Mouse (Mus musculus): ENCODE measurements around the gene P2rx5.
A peak's percentile ranks its signal among the peaks of the same experiment; 100 is the strongest.

The P2rx5 gene

DNA sequence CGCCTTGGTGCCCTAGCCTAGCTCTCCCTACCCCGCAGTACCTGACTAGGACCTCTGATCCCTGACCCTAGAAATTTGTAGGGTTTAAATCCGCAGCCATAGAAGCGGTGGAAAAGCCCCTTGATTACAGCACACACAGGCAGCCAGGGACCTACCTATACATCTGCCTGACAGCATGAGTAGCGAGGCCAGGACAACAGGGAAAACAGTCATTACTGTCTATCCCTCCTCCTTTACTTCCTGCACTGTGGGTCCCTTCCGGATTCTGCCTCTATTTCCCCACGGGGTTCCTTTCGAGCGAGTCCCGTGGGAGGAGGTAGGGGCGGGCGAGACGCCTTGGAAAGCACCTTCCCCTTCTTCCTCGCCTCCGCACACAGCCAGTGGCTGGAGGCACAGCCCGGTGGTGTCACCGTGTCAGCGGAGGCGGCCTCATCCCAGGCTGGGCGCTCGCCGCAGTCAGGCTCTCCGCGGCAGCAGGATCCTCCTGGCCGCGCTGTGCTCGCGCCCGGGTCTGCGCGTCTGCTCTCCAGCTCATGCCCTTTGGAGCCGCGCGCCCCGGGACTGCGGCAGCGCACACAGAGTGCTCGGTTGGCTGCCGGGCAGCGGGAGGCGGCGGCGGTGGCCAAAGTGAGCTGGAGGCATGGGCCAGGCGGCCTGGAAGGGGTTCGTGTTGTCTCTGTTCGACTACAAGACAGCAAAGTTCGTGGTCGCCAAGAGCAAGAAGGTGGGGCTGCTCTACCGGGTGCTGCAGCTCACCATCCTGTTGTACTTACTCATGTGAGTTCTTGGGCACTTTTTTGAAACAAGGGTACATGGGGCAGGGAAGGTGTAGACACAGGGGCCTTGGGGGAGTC is at the start of gene P2rx5:
TSS of gene P2rx5 (plus strand) at position 465 of the 854 bp plus-strand sequence.
- DNase-seq (ENCODE audit: low read depth) = peak; percentile 61

DNA sequence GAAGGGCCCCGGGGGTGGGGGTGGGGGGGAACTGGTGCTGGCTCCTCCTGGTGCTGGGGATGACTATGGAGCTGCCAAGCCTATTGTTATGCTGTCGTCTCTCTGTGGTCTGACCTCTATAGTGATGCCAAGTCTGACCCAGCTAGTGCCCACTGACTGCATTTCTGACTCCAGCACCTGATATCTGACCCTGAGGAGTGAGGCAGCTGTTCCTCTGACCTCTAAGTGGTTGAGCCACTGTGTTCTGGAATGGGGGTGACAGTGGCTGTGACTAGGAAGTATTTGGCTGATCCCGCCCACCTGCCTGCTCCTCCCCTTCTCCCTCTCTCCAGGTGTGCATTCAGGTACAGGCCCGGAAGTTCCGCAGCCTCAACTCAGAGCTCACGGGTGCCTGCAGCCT is 48.8 kb upstream of the P2rx5 start:
- DNase-seq (ENCODE audit: low read depth) = no peak

DNA sequence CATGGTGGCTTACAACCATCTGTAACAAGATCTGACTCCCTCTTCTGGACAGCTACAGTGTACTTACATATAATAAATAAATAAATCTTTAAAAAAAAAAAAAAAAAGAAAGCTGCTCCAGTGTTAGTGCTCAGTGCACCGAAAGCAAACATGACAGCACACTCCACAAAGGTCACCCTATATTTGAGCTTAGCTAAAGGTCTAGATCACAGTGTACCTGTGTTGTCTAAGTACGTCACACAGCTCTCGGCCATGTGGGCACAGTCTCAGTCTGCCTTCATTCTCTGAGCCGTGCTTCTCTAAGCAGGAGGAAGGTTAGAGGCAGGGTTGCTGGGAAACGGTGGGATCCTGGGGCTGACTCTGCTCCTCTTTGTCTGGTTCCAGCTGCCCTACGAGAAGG is 33.7 kb upstream of the P2rx5 start:
- no peak for DNase-seq (ENCODE audit: low read depth)

DNA sequence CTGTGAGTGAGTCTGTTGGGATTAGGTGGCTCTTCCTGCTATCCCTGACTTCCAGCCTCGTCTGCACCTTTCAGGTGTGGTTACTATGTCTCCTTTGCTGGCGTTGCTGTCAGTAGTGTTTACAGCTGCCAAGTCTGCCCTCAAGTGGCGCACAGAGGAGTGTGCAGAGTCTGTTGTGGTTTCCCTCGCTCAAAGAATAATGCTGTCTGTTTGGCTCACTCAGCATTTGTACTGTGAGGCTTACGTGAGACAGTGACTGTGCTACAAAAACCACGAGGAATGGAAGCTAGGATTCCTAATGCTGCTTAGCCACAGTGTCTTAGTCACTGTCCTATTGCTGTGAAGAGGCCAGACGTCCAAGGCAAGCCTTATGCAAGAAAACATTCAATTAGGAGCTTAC is 29.2 kb upstream of the P2rx5 start:
- DNase-seq (ENCODE audit: low read depth) = peak; percentile 43

DNA sequence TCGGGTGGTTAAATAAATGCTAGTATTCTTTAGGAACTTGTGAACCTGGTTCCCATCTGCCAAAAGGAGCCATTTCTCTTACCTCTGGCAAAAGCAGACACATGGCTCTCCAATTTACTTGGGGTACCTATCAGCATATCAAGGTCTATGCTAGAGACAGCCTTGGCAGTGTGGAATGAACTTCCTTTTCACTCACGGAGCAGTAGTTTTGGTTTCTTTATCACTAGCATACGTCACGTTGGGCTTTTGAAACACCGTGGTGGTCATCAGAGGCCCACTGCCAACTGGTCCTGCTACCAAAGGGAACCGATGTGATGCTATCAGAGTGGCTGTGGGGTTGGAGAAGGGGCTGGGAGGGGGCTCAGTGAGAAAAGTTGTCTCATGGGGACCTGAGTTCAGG is 27.2 kb upstream of the P2rx5 start:
- no peak for DNase-seq (ENCODE audit: low read depth)

DNA sequence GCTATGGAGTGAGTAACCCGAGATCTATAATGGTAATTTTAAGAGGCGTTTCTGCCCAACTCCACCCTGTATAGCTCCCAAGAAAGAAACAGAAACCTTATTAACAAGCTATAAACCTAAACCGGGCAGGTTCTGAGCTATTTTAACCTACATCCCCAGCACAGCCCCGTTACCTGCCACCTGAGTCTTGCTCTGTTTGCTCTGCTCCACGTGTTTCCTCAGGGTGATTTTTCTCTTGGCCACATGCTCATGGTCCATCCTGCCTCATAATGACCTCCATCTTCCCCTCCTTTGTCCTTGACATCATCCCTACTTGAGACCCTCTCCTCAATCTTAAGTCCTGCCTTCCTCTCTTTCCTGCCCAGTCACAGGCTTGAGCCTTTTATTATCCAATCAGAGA is 26.0 kb upstream of the P2rx5 start:
- no peak for DNase-seq (ENCODE audit: low read depth)

DNA sequence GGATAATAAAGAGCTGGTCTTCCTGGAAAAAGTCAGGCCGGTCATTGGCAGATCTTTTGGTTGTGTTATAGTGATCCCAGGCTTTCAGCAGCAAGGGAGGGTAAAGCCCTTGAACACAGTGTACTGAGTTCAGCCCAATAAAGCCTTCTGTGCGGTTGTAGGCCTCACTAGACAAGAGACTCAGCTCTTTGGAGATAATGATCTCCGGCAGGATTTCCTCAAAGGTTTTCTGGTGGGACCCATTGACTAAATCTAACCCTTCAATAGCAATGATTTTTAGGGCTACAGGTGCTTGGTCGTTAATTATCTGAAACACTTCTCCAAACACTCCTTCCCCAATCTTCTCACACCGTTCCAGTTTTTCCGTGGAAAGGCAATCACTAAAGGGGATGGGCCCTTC is 23.6 kb upstream of the P2rx5 start:
- no peak for DNase-seq (ENCODE audit: low read depth)

DNA sequence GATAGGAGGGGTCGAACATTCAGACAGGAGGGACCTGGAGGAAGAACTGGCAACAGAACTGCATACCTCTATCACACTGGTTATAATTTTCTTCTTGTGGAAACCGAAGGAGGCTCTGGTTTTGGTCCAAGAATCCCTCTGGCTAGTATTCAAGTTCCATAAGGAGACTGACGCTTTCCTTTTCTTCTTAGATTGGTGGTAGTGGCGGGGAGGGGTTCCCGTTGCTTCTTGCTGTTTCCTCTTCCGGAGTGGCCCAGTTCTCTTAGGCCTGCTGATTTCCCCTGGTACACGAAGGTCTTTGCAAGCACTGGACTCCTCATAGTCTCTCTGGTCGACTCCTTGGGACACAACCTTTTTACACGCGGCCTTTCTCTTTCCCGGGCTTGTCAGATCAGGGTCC is 23.1 kb upstream of the P2rx5 start:
- DNase-seq (ENCODE audit: low read depth) = peak; percentile 72

DNA sequence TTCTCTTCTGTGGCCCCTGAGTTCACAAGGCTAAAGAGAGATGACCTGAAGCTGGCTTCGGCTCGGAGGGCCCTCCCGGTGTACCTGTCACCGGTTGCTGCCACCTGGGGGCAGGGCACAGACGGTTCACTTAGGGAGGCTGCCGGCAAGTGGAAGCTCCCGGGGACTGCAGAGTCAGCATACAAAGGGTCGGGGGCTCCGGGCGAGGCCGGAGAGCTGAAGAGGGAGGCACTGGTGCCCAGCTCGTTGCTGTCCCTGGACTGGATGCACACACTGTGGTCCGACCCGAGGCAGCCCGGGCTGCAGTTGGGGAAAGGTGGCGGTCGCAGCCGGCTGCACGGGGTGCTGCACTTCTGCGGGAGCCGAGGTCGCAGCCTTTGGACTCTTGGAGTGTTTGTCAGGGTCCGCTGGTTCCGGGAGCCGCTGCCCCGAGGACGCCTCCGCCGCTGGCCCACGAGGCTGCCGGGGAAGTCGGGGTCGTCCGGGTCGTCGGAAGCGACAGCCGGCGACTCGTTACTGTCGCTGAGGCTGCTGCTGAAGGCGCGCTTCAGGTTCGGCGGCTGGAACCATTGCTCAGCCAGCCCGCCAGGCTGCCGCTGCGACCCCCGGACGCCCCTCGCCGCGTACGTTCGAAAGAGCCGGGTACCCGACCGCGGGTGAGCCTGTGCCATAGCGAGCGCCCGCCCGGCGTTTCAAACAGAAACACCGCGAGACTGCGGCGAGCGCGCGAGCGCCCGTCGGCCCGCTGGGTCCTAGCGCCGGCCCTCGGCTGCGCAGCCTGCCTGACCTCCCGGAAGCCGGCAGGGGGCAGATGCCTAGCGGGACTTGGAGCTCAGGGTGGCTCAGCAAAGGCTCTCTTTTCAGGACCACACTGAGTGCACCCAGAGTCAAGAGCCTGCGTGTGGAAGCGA is 22.4 kb upstream of the P2rx5 start, which contains the start of gene Haspin:
TSS of gene Haspin (minus strand) at position 704 of the 911 bp plus-strand sequence.
- DNase-seq (ENCODE audit: low read depth) = peak; percentile 96

DNA sequence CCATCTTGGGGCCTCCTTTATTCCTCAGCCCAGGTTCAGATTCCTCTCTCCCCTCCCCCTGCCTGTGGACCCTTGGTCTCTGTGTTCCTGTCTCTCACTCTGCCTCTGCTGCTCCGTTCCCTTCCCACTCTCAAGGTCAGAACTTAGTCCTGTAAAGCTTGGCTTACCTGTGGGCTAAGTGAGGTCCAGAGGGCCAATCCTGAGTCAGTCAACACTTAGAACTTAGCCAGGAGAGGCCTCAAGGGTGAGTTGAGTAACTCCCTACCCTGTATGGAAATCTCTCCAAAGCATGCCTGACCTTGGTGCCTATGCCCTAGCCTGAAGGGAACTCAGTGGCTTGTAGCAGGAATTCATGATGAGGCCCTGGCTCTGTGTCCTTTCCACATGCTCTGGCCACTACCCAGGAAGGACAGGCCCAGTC is 15.9 kb upstream of the P2rx5 start:
- no peak for DNase-seq (ENCODE audit: low read depth)

DNA sequence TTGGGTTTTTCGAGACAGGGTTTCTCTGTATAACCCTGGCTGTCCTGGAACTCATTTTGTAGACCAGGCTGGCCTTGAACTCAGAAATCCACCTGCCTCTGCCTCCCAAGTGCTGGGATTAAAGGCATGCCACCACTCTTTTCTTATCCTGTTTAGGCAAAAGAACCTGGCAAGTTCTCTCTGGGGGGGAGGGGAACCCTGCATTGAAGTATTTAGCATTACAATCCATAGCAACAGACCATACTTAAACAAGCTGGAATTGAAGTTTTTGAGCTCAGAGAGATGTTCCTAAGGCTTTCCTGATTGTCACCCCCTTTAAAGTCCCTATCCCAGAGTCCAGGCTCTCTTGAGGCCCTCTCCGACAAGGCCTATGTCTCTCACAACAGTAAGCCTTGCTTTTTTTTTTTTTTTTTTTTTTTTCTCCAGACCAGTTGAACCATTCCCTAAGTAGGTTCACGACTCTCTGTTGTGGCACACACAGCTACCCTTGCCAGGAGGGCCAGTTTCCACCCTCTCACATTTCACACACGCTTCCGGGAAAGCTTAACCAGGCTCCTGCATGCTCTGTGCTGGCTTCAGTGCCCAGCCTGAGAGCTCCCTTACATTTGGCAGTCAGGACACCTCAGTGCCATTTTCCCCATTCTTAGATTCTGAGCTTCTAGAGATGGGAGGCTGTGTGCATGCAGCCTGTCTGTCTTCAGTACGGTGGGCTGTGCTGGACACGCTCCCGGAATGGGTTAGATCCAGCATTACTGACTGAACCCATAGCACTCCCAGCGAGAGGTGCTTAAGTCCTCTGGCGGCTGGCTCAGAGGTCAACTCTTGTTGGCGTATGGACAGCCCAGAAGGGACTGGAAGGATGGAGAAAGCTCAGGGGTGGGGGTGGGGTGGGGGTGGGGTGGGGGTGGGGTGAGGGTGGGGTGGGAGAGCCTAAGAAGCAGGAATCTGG is 13.9 kb upstream of the P2rx5 start:
- no peak for DNase-seq (ENCODE audit: low read depth)

DNA sequence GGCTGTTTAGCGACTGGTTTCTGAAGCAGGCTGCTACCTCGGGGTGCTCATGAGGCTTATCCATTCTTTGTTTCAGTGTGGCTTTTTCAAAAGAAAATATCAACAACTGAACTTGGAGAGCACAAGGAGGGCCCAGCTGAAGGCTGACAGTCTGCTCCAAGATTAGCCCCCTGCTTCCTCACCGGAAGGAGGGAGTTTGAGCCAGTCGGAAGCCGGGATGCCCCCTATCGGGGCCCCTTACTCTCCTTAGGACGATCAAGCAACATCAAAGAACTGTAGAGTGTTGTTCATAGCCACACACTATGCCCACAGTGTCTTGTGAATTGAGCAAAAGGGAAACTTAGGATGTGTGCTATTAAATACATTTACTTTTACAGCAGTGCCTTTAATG is 13.3 kb upstream of the P2rx5 start:
- no peak for DNase-seq (ENCODE audit: low read depth)

DNA sequence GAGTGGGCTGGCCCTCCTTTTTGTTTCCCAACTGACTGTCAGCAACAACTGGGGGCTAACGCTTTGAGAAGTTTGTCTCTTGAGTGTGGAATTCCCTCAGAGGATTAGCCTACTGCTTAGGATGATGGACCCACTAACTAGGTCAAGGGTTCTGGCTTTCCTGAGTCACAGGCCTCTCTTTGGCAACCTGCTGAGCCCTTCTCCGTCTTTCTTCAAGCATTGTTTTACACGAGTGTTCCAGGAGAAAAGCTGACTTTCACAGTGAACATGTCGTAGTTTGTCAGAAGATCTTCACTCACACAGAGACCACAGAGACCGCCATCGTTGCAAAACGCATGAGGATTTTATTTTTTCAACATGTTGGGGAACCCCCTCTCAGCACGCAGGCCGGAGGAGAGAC is 12.0 kb upstream of the P2rx5 start:
- no peak for DNase-seq (ENCODE audit: low read depth)

DNA sequence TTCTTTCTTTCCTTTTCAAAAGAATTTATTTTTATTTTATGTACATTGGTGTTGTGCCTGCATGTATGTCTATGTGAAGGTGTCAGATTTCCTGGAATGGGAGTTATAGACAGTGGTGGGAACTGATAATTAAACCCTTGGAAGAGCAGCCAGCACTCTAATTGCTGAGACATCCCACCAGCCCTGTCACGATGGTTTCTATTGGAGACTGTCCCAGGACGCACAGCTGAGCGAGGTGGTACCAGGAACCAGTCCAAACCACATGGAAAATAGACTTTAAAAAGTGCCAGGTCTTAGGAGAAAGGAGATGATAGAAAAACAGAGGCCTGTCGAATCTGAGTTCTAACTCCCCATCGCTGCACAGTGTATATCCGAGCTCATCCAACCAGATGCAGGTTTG is 5.2 kb upstream of the P2rx5 start:
- DNase-seq (ENCODE audit: low read depth) = peak; percentile 61

DNA sequence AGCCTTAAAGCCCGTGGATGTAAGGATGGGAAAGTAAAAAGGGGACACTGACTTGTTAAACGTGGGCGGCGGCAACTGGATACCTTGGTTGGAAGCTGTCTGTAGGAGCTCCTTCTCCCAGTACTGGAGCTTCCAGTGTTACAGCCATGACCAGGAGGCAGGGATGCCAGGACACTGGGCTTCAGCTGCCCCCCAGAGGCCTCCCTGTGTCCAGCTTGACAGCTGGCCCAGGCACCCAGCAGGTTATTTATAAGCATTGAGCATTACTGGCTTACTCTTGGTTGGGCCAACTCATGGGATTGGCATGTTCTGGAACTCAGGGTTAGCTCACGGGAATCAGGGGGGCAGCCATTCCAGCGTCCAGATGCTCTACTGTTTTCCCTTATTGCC is 585 bp downstream of the P2rx5 start:
- DNase-seq (ENCODE audit: low read depth) = peak; percentile 92

DNA sequence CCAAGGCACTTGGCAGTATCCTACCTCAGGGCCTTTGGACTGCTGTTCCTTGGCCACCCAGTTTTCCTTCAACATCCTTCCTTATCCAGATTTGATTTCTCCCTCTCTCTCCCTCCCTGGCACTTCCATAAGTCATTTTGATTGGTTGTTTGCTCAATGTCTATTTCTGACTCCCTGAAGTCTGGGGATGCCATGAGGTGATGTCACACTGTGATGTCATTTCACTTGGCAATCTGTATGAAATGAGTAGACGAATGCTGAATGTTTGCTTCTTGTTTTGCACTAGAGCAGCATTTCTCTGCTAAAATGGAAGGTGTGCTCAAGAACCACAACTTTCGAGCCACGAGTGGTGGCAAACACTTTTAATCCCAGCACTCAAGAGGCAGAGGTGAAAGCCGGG is 1.4 kb downstream of the P2rx5 start:
- peak; percentile 87 for DNase-seq (ENCODE audit: low read depth)

DNA sequence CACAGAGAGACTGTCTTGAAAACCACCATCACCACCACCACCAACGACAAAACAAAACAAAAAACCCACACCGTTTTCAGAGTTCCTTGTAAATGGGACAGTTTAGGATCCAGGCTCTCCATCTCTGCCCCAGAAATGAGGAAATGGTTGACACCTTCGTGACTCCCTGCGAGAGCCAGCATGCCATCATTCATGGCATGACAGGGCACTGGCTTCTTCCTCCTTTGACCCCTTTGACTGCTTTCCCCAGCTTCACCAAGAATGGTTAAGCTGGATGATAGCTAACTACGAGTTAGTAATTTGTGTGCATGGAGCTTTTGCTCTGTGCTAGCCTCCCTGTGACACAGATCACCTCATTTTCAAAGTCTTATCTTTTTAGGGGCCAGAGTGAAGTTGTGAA is 2.1 kb downstream of the P2rx5 start:
- DNase-seq (ENCODE audit: low read depth) = no peak

DNA sequence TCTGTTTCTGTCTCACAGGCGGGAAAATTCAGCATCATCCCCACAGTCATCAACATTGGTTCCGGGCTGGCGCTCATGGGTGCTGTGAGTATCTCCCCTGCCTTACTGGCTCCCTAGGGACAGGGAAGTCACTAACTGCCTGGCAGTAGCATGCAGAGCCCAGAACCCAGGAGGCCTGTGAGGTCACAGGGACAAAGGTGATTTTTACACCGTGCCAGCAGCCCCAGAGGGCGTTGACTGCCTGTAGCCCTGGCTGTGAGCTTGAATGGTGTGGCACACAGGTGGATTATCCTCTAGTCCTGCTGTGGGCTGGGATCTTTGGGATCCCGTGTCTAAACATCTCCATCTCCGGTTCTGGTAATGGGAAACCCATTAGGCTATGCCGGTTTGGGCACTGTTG is 7.8 kb downstream of the P2rx5 start:
- no peak for DNase-seq (ENCODE audit: low read depth)

DNA sequence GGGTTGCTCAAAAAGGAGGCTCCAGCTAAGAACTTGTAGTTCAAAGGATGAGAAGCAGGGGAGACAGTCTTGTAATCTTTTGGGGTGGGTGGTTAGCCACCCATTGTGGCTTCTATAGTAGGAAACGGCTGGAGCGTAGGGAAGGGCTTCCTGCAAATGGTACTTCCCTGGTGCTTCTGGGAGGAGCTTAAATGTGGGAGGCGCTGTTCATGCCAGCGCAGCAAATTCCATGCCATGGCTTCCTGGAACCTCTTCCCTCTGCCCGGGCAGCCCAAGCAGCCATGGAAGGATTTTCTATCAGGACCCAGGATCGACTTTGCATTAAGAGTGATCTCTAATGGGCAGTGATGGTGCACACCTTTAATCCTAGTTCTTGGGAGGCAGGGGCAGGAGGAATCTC is 8.4 kb downstream of the P2rx5 start:
- DNase-seq (ENCODE audit: low read depth) = no peak

DNA sequence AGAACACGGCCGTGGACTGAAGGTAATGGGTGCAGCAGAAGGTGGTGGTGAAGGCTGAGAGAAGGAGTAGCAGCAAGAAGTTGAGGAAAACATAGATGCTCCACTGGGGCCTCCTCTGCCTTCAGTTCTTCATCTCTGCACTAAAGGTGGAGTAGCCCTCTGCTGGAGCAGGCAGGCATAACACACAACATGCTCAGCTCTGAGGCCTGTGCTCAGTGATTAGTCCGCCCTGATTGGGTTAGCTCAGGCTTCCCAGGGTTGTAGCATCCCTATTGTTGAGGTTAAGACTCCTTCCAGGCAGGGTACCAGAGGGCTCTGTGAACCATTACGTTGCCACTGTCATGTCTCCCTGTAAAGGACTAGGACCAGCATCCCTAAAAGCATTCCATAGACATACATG is 9.0 kb downstream of the P2rx5 start:
- peak; percentile 85 for DNase-seq (ENCODE audit: low read depth)

DNA sequence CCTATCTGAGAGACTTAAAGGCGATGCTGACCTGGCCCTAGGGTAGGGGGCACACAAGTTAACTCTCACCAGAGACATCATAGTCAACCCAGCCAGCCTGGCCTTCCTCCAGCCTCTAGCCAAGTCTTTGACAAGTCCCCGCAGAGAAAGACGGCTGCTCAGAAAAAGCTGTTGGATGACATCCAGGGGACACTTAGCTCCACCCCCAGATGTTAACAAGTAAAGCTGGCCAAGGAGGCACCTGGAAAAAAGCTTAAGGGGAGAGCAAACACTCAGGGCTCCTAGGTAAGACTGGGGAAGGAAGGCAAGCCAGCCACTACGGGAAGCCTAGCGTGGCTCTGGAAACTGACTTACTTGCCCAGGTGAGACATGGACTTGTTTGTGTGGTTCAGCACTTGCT is 12.0 kb downstream of the P2rx5 start:
- no peak for DNase-seq (ENCODE audit: low read depth)

DNA sequence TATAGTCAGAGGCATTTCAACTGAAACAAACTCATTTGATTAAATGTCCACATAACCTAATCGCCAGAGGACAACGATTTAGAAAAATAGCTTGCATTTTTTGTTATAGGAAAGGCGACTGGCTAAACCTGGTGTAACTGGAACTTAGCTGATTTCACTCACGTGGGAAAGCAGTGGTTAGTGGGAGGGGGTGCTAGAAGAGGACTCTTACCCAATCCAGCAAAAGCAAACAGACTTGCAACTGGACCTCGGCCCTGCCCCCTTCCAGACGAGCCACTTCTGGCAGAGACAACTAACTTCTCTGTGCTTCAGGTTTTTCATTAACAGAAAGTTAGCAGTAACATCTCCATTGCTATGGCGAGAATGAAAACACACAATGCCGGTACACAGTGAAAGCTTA is 15.4 kb downstream of the P2rx5 start:
- peak; percentile 53 for DNase-seq (ENCODE audit: low read depth)

Measured in NIH3T3 (cell line).